Mouse (Mus musculus) right cerebral cortex, postnatal 4 days (tissue): ENCODE results near the gene P3h1.

Experiments
- DNase-seq: peaks from one replicate; pipeline ENCODE4 v3.0.0-alpha.2; 2022

Gene P3h1

DNA sequence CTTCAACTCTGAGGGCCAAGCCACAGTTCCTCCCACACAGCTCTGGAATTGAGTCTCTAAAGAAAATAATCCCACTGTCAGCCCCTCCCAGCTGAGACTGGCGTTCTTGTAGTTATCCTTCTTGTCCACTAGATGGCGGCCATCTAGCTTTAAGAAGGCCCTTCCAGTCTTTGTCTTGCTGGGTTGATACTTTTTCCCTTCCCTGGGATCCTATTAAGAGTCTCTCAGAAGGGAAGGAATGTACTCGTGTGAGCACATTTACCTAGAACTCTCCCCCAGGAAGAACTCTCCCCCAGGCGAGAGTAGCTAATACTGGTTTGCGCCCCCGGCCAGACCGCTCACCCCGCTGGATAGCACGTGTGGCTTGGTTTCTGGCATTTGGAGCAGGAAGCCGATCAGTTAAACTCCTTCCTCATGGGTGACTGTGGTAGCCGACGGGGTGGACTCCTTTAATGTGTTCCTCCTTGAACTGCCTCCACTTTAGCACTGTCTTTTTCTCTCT, 6.5 kb downstream of the P3h1 start:
- peak; percentile 22 for DNase-seq

DNA sequence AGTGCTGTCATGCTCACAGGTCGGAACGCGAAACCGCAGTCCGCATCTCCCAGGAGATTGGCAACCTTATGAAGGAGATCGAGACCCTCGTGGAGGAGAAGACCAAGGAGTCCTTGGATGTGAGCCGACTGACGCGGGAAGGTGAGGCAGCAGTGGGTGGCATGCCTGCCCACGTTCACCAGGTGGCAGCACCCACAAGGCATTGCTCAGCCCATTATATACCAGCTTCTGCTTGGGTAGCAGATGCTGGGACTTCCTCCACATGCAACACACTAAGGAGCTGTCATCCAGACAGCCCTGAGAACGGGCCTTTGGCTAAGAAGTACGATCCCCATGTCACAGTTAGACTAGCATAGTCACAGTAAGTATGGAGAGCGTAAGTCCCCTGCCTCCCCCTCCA, 8.9 kb downstream of the P3h1 start:
- DNase-seq: peak; percentile 62

DNA sequence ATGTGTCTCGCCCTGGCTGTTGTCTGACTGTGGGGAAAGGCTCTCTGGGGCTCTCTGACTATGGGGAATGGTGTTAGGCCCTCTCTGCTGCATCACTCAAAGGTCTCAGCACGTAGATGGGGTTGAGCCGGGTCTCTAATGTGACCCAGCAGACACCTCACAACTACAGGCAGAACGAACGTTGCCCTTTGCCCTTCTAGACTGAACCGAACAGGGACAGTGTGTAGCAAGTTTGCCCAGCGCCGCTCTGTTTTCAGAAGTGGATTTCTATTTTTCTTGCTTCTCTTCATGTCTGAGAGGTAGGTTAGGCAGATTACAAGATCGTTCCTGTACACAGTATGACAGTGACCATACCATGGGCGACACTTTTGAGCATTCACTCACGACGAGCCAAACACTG, 9.9 kb downstream of the P3h1 start:
- no peak for DNase-seq

DNA sequence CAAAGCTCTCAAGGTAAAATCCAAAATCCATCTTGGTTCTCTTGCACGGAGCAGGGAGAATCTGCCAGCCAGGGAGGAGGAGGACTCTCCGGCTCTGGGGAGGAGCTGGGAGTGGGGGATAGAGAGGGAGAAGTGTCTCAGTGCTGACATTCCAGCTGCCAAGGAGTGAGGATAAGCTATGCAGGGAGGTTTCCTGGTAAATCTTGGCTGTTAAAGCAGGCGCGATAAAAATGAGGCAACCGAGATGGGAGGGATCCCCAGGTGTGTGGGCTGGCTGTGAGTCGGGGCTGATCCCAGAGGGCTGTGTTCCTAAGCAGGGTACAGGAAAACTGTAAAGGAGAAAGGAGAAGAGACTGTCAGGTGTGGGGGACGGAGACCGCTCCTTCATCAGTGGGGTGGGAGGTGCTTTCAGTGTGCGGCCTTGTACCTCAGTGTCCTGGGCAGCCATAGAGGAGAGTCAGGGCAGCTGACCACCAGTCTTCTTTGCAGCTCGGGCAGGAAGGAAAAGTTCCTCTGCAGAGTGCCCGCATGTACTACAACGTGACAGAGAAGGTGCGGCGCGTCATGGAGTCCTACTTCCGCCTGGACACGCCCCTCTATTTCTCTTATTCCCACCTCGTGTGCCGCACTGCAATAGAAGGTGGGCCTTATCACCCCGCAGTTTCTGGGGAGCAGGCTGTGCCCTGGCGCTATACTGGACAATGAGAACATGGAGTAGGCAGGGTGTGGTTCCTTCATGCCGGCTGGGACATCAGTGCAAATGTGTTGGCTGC, 11.9 kb downstream of the P3h1 start:
- DNase-seq: no peak

DNA sequence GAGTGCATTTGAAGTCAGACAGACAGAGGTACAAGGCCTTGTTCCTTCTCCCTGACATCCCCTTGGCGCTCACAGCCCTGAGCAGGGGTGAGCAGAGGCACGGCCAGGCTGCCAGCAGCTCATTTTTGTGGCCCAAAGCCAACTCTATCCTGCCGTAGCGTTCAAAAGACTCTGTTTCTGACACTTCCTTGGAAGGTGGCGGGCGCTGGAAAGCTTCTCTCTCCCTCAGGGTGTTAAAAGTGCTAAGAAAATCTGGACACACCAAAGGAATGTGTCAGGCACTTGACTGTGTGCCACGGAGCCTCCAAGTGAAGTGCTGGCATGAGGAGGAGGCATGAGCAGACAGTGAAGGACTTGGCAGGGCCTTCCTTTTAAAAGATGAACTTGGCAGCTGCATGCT, 12.8 kb downstream of the P3h1 start:
- peak; percentile 43 for DNase-seq

DNA sequence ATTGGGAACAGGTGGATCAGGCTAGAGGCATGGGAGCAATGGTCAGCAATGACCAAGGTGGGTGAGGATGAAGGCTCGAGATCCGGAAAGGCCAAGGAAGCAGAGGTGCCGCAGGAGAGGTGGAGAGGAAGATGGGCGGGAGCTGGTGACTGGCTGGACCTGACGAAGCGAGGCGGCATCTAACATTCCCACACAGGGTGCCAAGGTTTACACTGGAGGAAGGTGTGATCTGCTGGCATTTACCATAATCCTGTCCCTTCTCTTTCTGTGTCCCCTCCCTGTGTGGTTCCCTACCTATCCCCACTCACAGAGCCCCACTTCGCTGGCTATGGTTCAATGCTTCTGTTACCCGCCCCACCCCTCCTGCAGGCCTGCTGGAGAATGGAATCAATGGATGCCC, 13.2 kb downstream of the P3h1 start:
- DNase-seq: no peak

DNA sequence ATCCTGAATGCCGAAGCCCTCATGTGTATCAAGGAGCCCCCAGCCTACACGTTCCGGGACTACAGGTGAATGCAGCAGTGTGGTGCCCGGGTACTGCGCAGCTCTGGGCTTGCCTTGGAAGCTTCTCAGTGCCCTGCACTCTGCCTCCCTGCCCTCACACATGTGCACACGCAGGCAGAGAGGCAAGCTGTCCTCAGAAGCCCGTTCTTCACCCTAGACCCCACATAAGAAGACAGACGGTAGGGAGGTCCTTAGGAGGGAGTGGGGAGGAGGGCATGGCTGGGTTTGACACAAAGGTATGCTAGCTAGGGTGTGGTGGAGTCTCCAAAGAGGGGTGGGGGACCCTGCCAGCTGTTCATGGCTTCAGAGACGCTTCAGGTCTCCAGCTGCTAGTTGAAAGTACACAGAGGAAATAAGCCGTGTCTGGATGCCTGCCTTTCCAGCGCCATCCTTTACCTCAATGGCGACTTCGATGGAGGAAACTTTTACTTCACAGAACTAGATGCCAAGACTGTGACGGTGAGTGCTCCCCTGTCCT, 14.0 kb downstream of the P3h1 start:
- DNase-seq: no peak

DNA sequence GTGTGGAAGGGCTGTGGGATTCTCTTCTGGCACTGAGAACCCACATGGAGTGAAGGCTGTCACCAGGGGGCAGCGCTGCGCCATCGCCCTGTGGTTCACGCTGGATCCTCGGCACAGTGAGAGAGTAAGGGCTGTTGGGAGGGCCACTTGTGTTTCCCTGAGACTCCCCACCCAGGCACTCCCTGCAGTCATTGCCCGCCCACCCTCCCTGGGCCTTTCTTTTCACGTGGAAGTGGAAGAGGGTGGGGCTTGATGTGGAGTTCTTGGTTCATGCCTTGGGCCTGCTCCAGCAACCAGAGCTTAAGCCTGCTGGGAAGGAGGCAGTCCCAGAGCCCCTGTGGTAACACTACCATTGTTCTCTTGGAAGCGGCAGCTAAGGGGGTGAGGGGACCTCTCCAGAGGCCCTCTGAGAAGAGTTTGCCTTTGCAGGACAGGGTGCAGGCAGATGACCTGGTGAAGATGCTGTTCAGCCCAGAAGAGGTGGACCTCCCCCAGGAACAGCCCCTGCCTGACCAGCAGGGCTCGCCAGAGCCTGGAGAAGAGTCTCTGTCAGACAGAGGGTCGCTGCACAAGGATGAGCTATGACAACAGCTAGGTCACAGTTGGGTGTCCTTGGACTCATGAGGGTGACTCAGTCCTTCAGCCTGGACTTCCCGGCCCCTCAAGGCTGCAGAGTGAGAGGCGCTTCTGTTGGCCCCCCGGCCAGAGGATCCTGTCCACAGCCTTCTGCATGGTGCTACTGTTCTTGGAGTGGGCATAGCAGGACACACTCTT, 14.9 kb downstream of the P3h1 start:
- DNase-seq: peak; percentile 79

DNA sequence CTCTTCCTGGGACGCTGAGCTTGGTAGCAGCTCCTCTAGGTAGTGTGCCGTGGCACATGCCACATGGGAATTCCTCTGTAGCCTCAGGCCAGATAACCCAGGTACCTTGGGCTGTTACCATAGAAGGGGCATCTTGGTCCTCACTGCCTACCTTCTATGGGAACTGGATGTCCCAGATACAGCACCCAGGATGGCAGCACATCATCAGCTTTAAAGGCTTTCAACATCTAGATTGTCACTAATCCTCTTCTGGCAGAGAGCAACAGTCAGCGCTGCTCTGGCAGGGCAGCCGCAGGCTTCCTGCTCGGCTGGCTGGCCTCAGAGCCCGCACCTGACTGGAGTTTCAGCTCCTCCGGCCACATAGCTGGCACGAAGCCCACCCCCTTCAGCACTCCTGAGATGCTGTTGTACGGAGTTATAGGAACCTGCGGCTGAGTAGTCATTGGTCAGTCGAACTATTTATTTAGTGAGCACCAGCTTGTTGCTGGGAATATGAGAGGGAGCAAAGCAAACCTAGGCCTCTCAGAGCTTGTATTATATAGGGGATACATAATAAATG, 15.8 kb downstream of the P3h1 start:
- no peak for DNase-seq

DNA sequence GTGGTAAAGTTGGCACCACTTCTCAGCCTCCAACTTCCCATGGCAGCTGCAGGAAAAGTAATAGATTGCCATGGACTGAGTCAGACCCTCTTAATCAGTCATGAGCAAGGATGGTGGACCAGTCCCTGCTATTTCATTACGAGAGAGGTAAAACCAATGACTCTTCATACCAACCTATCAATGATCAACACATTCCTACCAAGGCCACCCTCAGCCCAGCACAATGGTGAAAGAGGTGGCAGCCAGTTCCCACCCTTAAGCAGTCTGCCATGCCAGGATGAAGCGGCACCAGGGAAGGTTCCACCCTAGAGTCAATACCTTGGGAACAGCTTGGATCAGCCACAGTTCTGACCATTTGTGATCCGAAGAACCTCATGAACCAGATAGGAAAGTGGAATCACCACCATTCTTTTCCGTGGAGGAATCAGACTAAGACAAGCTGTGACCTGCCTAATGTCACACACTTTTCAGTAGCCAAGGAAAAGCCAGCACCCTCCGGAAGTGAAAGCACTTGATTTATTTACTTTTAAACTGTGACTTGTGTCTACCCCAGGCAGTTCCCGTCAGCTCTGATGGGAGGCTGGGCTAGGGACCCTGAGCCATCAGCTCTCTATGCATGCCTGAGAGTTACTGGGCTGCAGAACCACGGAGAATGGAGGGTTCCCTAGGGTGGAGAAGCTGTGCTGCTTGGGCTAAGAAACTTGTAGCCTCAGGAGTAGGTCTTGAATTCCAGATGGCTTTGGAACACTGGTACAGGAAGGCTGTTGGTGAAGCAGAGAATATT, 19.5 kb downstream of the P3h1 start:
- DNase-seq: no peak

DNA sequence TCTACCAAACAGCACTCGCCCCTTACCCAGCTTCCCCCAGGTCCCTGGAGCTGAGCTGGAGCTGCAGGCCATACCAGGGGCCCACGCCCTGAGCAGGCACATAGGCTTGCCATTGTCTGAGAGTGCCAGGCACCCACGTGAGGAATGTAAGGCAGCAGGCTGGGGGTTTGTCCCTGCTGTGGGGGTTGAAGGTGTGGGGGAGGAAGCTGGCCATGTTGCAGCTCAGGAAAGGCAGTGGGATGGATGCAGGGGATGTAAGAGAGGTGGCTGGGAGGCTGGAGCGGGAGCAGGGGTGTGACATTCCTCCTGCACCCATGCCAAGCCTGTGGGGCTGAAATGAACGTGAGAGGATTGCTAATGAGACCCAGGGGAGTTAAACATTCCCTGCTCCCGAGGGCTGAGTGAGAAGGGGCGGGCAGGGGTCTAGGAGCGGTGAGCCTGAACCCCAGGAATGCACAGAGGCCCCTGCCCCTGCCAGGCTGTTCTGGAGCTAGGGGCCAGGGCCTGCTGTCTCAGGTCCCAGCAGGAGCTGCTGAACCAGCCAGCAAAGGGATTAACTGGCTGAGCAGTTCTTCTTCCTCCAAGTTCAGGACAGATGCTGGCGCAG, 21.4 kb downstream of the P3h1 start:
- DNase-seq: peak; percentile 16

DNA sequence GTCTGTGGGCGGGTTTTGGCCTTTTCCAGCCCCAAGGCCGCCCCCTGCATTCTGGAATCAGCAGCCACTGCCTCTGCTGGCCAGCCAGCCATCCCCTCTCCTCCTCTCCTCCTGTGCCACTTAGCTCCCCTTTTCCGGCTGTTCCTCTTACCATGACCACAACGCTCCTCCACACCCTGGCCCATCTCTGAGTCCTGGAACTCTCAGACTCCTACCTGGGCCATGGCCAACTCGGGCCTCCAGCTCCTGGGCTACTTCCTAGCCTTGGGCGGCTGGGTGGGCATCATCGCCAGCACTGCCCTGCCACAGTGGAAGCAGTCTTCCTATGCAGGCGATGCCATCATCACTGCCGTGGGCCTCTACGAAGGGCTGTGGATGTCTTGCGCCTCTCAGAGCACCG, 22.6 kb downstream of the P3h1 start, which contains the start of gene Cldn19:
Gene Cldn19 (plus strand): TSS at position 64 of the 400 bp plus-strand sequence.
- no peak for DNase-seq

DNA sequence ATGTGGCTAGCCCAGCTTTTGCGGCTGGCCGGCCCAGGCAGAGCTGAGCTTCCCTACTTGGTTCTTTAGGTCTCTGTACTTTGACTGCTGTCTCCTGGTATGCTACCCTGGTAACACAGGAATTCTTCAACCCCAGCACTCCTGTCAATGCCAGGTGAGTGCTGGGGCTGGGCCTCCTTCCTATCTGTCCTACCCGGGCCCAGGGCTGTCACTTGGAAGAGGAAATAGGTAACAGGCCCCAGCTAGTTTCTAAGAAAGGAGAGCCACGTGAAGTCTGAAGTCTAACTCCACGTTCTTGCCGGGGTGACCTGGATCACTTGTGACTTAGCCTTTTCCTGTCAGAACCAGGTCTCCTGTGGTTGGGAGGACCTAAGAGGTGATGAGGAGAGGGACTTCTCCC, 24.4 kb downstream of the P3h1 start:
- no peak for DNase-seq

DNA sequence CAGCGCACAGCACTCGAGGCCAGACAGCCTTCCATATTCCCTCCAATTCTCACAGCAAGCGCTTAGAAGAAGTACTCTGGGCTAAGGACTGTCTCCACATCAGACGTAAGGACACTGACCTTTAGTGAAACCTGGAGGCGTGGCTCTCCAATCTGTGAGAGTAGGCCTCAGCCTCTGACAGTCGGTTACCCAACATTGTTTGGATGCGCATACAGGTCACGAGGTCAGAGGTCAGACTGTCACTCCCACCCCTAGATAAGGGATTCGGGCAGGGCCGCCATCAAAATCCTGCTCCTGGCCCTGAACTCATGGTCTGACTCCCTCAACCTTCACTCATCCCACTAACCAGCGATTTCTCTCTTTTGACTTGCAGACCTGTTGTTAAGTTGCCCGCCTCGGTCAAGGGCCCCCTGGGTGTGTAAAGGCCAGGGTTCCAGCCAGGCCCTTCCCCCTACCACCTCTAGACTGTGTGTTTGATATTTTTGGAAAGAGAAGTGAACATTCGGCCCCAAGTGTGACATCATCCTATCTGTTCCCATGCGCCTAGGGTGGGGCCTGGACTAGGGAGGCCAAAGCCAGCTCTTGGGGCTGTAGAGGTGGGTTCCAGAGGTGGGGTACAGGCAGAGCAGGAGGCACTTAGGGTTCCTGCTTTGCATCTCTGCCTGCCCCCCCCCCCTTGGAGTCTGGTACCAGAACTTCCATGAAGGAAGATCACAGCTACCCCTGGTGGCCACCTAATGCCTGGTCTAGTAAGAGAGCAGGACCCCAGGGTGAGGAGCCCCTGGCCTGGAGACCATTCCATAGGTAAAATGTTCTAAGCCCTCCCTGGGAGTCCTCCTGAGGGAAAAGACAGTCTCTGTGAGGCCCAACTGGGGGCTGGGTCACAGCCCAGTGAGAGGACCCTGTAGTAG, 26.9 kb downstream of the P3h1 start:
- DNase-seq: no peak

DNA sequence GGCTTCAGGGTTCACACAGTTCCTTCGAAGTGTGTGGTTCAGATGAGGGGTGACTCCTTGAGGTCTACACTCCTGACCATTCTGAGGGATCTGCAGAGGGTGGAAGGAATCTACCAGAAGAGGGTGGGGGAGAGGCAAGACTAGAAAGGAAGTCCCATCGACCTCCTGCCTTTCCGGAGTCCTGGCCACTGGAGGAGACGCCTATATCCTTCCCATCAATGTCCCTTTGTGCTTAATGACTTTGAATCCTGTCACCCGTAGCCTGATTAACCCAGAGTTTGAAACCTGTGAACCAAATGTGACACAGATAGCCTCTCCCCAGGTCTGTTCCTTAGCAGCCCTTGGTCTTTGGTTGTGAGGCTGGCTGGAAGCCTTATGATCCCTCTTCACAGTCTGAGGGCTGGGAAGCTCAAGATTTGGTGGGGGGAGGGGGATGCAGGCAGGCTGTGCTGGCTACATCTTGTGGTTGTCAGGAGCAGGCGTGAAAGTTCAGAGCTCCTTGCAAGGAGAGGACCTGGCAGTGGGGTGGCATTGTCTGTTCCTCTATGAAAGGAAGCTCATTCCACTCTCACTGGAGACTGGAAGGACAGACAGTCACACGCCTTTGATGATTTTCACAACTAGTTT, 28.5 kb downstream of the P3h1 start:
- no peak for DNase-seq

DNA sequence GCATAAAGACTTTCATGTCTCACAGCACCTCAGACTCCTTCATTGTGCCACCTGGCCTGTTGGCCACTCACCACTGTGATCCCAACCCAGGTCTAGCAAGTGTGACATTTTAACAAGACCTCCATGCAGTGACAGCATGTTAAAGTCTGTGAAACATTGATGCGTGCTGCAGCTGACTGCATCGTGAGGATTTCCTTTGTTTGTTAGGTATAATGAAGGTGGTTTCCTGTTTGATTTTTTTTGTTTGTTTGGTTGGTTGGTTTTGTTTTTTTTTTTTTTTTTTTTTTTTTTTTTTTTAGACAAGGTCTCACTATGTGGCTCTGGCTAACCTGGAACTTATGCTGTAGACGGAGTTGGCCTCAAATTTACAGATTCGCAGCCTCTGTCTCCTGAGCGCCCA, 29.8 kb downstream of the P3h1 start:
- DNase-seq: no peak

DNA sequence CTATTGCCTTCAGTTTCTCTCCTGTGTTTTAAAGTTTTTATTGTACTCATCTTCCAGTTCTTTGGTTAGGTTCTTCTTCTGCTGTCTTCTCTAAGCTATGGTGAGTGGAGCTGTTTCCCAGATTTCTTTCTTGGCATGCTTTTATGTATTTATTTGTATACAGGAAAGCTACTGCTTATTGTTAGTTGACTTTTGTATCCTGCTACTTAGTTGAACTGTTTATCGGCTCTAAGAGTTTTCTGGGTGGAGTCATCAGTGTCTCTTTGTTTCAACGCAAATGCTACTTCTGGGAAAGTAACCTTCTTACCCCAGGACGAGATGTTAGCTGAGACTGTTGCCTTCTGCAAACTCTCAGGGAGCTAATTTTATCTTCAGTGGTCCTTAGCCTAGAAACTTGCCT, 30.7 kb downstream of the P3h1 start:
- no peak for DNase-seq

DNA sequence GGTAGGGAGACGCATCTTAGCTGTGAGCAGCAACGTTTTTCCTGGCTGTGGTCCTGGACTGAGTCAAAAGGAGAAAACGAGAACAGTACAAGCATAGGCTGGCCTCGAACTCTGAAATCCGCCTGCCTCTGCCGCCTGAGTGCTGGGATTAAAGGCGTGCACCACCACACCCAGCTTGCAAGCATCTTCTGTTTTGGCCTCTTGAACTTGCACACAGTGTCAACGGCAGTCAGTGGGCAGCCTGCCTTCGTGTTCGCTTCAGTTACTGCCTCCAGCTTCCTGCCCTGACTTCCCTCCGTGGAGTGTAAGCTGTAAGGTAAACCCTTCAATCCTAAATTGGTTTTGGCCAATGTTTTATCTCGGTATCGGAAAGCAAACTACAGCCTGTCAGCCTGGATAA, 33.9 kb downstream of the P3h1 start:
- DNase-seq: no peak

DNA sequence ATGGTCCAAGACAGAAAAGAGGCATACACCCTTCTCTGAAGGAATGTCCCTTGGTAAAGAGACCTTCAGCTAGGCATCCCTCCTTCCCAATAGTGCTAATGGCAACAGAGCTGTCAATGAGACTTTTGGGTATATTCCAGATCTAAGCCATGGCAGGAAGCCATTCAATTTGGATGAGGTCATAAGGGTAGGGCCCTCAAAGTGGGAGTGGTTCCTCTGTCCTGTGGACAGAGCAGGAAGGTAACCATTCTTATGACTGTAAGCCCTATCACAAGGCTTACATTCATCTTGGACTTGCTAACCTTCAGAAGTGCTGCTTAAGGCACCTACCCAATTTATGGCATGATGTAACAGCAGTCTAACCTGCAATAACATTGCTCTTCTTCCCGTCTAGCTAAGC, 41.9 kb downstream of the P3h1 start:
- no peak for DNase-seq

DNA sequence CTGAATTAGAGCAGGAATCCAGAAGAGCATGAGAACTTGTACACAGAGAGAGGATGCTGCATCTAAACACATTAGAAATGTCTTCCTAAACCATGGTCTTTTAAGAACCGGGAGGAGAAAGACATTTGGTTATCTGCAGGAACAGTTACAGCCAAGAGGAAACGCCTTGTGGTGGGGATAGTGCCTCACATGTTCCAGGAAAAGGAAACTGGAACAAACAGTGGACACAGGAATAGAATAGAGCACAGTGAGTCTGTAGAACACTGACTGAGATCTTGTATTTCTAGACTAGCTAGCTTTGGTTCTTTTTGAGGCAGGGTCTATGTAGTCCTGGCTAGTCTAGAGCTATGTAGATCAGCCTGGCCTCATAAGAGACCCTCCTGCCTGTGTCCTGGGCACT, 42.5 kb downstream of the P3h1 start:
- no peak for DNase-seq

DNA sequence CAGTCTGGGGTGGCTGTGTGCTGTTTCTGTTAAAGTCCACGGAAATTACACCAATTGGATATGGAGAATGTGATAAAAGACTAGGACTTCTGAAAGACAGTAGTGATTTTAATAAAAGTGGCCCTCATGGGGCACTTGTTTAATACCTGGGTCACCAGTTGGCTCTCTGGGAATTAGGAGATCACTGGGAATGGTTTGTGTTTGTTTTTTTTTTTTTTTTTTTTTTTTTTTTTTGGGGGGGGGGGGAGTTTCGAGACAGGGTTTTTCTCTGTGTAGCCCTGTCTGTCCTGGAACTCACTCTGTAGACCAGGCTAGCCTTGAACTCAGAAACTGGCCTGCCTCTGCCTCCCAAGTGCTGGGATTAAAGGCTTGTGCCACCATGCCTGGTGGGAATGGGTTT, 43.0 kb downstream of the P3h1 start:
- no peak for DNase-seq
